Mouse (Mus musculus): ENCODE data around the gene Pcbp2. TPM values are rescaled to one million over a fixed set of nuclear protein-coding genes. Genes with fewer than 3 reads are reported as not detected.

The Pcbp2 gene
- polyA plus RNA-seq (2017; shearing (Covaris generic)): 118 TPM

DNA sequence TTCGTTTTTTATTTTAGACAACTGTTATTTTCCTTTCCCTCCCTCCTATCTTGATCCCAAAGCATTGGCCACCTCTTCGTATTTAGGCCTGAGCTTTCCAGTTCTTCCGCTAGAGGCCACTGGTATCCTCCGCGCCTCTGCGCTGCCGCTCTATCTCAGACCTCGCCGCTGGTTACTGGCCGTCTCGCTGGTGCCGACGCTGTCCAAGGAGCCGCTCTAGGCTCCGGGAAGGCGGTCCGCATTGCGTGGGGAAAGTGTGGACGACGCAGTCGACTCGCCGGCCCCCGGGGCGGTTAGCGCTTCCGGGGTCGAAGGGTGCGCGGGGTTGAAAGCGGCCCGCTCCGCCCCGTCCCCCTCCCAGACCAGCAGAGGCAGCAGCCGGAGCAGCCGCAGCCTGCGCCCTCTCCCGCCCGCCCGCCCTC, at the start of gene Pcbp2:
Gene Pcbp2 (plus strand): TSS at position 357 of the 422 bp plus-strand sequence.

DNA sequence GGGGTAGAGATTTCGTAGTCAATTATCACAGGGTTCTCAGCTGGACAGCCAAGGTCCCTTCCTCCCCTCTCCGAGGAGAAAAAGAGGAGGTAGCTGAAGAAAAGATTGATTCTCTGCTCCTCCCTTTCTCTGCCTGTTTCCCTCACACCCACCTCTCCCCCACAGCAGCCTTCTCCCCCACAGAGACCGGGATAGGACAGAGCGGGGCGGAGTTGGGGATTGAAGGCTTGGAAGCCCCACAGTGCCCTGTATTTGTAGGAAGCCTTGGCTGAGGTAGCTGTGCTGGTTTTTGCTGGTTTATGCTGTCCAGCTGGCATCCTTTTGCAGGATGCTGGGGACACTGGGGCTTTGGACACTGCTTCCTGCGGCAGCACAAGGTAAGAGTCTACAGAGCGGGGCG, 25.2 kb upstream of the Pcbp2 start, which contains the start of gene Amhr2:
Gene Amhr2 (plus strand): TSS at position 222 of the 400 bp plus-strand sequence.

GRCm38 (mm10) chr15:102458904-102459317, 11.4 kb upstream of the Pcbp2 start, which contains the start of gene Prr13:
Gene Prr13, plus strand, starts transcription at chr15:102459028.

DNA sequence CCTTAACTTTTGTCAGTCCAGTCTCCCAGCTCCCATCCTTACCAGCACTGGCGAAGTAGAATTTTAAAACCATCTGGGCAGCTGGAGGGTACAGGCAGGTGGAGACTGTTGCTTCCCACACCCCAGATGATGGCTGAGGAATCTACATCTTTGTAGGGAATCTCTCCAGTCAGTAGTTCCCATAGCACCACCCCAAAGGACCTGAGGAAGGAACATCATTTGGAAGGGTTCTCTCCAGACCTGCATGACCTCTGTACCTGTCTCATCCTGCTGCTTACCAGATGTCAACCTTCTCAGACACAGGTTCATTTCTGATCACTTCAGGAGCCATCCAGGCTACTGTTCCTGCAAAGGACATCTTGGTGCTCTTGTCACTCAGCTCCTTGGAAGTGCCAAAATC, 33.1 kb downstream of the Pcbp2 start, which contains the start of gene Gm10337:
Gene Gm10337 (plus strand): TSS at position 276 of the 400 bp plus-strand sequence.

GRCm38 (mm10) chr15:102516728-102517404, 46.5 kb downstream of the Pcbp2 start, which contains the start of gene Map3k12:
Gene Map3k12, minus strand, starts transcription at chr15:102517064.

GRCm38 (mm10) chr15:102517976-102518858, 47.9 kb downstream of the Pcbp2 start, which contains the start of gene Tarbp2:
Gene Tarbp2, plus strand, starts transcription at chr15:102518192.

GRCm38 (mm10) chr15:102524892-102525485, 54.6 kb downstream of the Pcbp2 start, which contains the start of gene Npff:
Gene Npff, minus strand, starts transcription at chr15:102524942.

Other genes with a start within 250 kb of the Pcbp2 start
- 649 TPM for gene Itgb7, start 238.6 kb upstream of the Pcbp2 start, polyA plus RNA-seq (2017; shearing (Covaris generic))
- gene Rarg, start 213.0 kb upstream of the Pcbp2 start, polyA plus RNA-seq (2017; shearing (Covaris generic)): 46.8 TPM
- gene Gm9918, start 200.0 kb upstream of the Pcbp2 start, polyA plus RNA-seq (2017; shearing (Covaris generic)): not detected
- gene Mfsd5, start 191.1 kb upstream of the Pcbp2 start, polyA plus RNA-seq (2017; shearing (Covaris generic)): 63.4 TPM
- gene Espl1, start 174.3 kb upstream of the Pcbp2 start, polyA plus RNA-seq (2017; shearing (Covaris generic)): 1.7 TPM
- 684 TPM for gene Pfdn5, start 144.4 kb upstream of the Pcbp2 start, polyA plus RNA-seq (2017; shearing (Covaris generic))
- 119 TPM for gene Myg1, start 138.8 kb upstream of the Pcbp2 start, polyA plus RNA-seq (2017; shearing (Covaris generic))
- gene Aaas, start 119.8 kb upstream of the Pcbp2 start, polyA plus RNA-seq (2017; shearing (Covaris generic)): 60.5 TPM
- gene Sp7, start 103.4 kb upstream of the Pcbp2 start, polyA plus RNA-seq (2017; shearing (Covaris generic)): not detected
- 19.6 TPM for gene Sp1, start 64.4 kb upstream of the Pcbp2 start, polyA plus RNA-seq (2017; shearing (Covaris generic))
- gene Amhr2, start 25.2 kb upstream of the Pcbp2 start, polyA plus RNA-seq (2017; shearing (Covaris generic)): not detected
- gene Prr13, start 11.5 kb upstream of the Pcbp2 start, polyA plus RNA-seq (2017; shearing (Covaris generic)): 586 TPM
- gene Gm10337, start 33.2 kb downstream of the Pcbp2 start, polyA plus RNA-seq (2017; shearing (Covaris generic)): not detected
- gene Map3k12, start 46.5 kb downstream of the Pcbp2 start, polyA plus RNA-seq (2017; shearing (Covaris generic)): 10.6 TPM
- gene Tarbp2, start 47.7 kb downstream of the Pcbp2 start, polyA plus RNA-seq (2017; shearing (Covaris generic)): 71.5 TPM
- 6.2 TPM for gene Npff, start 54.4 kb downstream of the Pcbp2 start, polyA plus RNA-seq (2017; shearing (Covaris generic))
- 0.35 TPM for gene Gm28047, start 154.5 kb downstream of the Pcbp2 start, polyA plus RNA-seq (2017; shearing (Covaris generic))
- gene Atf7, start 154.9 kb downstream of the Pcbp2 start, polyA plus RNA-seq (2017; shearing (Covaris generic)): 48.5 TPM
- gene Atp5g2, start 201.8 kb downstream of the Pcbp2 start, polyA plus RNA-seq (2017; shearing (Covaris generic)): 28.9 TPM